Mouse (Mus musculus) cortical plate, adult 2 months (tissue): ENCODE results near the gene Prss50.

Experiments used
- CTCF ChIP-seq: fragments of 200-500 bp; IDR thresholded peaks from 2 replicates; pipeline ENCODE4 v1.5.1; 2011; ENCODE audit warnings: mild to moderate bottlenecking, control low read depth, low read length; ENCODE audit not compliant: insufficient read depth; ENCODE audit errors: extremely low read depth
- POLR2A ChIP-seq: fragments of 200-500 bp; IDR thresholded peaks from 2 replicates; pipeline ENCODE4 v1.6.1; 2011; ENCODE audit warnings: mild to moderate bottlenecking, low read length, control low read depth; ENCODE audit not compliant: insufficient read depth; ENCODE audit errors: extremely low read depth

GRCm38 (mm10) chr9:110825832-110826231, 31.9 kb upstream of the Prss50 start:
- TF ChIP-seq POLR2A = no peak
- no peak for TF ChIP-seq CTCF
